Comparison of ENCODE assay signal across 19 mouse cellular contexts in the genomic region with DNA sequence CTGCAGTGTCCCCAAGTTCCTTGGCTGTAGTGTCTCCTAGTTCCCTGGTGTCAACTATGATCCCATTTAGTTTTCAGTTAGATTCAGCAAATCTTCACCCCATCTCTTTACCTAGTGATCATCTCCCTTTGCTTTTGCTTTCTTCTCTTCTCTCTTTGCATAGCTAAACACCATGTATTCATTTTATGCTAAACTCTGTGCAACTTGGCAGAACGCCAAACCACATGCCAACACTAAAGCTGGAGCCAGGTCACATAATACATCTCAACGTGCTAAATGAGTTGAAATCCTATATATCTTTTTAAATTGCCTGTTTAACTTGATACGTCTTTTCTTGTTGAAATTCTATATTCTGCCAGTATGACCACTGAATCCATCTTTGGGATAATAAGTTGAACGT.
DNase-seq lines count a peak whose midpoint lies in the region; ATAC-seq and TF ChIP-seq lines count a peak whose summit lies in the region.
"Had no signal": no experiment of that assay in that cellular context is flagged by ENCODE, and none has a peak within 500 bp of the region (broad histone marks: within the 10 kb centered on the region; RNA-seq: fewer than 3 reads in every experiment).

No protein-coding gene starts in this region.

- H3K9me3 ChIP-seq in forebrain, embryonic 12.5 days: no peaks in the 10 kb centered on the region
- H3K9me3 ChIP-seq in forebrain, embryonic 10.5 days: no peaks in the 10 kb centered on the region
- H3K9me3 ChIP-seq in midbrain, embryonic 15.5 days: no peaks in the 10 kb centered on the region
- H3K9me3 ChIP-seq in midbrain, embryonic 10.5 days (replicated peaks): no peaks in the 10 kb centered on the region
- H3K9me3 ChIP-seq: liver, embryonic 12.5 days had no signal

- TF ChIP-seq CTCF in kidney, adult 2 months (conservative IDR thresholded peaks at IDR 0.05; ENCODE audit: insufficient read depth, insufficient read length, low read depth, low read length): no peak

- H3K36me3 ChIP-seq in forebrain, embryonic 12.5 days (replicated peaks): no peaks in the 10 kb centered on the region
- no peaks in the 10 kb centered on the region for H3K36me3 ChIP-seq in forebrain, embryonic 10.5 days (replicated peaks)
- H3K36me3 ChIP-seq in midbrain, embryonic 15.5 days (replicated peaks): no peaks in the 10 kb centered on the region
- no peaks in the 10 kb centered on the region for H3K36me3 ChIP-seq in midbrain, embryonic 10.5 days
- no peaks in the 10 kb centered on the region for H3K36me3 ChIP-seq in kidney, adult 2 months (ENCODE audit: control insufficient read depth, insufficient read depth, low read length)
- H3K36me3 ChIP-seq: heart, embryonic 12.5 days; liver, embryonic 12.5 days had no signal

- no peak for DNase-seq in forebrain, embryonic 10.5 days (ENCODE audit: extremely low spot score, low spot score)
- no peak for DNase-seq in midbrain, embryonic 10.5 days (ENCODE audit: low spot score)
- DNase-seq in NIH3T3 (ENCODE audit: low read depth): peak; percentile 7
- DNase-seq in forelimb bud, embryonic 11.5 days (ENCODE audit: low read depth, low spot score): peak; percentile 35
- no peak for DNase-seq in adrenal gland, adult (ENCODE audit: inconsistent age in 2 of 2, low spot score in 1 of 2)
- DNase-seq in kidney, adult 2 months: no peak
- DNase-seq: adrenal gland, postnatal 36 days; cerebellum, adult 9-11 months; heart, postnatal 36 days; kidney, adult 9 months; kidney, postnatal 36 days; right cerebral cortex, adult 18-20 months; spleen, adult 18-20 months; thymus, adult 2 months had no signal

- WGBS in forebrain, embryonic 12.5 days: 53% methylated on average over 4 of the region's 4 CpGs
- WGBS in forebrain, embryonic 10.5 days: 85% methylated on average over 4 of the region's 4 CpGs
- WGBS in midbrain, embryonic 15.5 days: 52% methylated on average over 4 of the region's 4 CpGs
- 88% methylated on average over 4 of the region's 4 CpGs for WGBS in midbrain, embryonic 10.5 days
- 27% methylated on average over 4 of the region's 4 CpGs for WGBS in kidney, adult 2 months

- no peak overlapping the region for H3K4me2 ChIP-seq in forebrain, embryonic 12.5 days
- H3K4me2 ChIP-seq in midbrain, embryonic 15.5 days: no peak overlapping the region
- H3K4me2 ChIP-seq: heart, embryonic 12.5 days; liver, embryonic 12.5 days had no signal

- H3K27ac ChIP-seq in forebrain, embryonic 12.5 days: no peak overlapping the region; the same call in 1 of the 2 replicates
- no peak overlapping the region for H3K27ac ChIP-seq in forebrain, embryonic 10.5 days
- no peak overlapping the region for H3K27ac ChIP-seq in midbrain, embryonic 15.5 days
- no peak overlapping the region for H3K27ac ChIP-seq in midbrain, embryonic 10.5 days (replicated peaks)
- H3K27ac ChIP-seq in kidney, adult 2 months (ENCODE audit: insufficient read depth, low read depth, low read length): no peak overlapping the region
- H3K27ac ChIP-seq: liver, embryonic 12.5 days had no signal

- peaks cover 5% of the 10 kb centered on the region; the same call in 1 of the 2 replicates for H3K4me1 ChIP-seq in forebrain, embryonic 12.5 days
- no peaks in the 10 kb centered on the region for H3K4me1 ChIP-seq in forebrain, embryonic 10.5 days
- peaks cover 4% of the 10 kb centered on the region; the same call in 1 of the 2 replicates for H3K4me1 ChIP-seq in midbrain, embryonic 15.5 days
- H3K4me1 ChIP-seq in midbrain, embryonic 10.5 days: no peaks in the 10 kb centered on the region
- H3K4me1 ChIP-seq in kidney, adult 2 months (ENCODE audit: control insufficient read depth, insufficient read depth, low read length): no peaks in the 10 kb centered on the region
- H3K4me1 ChIP-seq: heart, embryonic 12.5 days; liver, embryonic 12.5 days had no signal

- ATAC-seq in forebrain, embryonic 12.5 days (ENCODE audit: low FRiP score): peak; percentile 73; the same call in 1 of the 2 replicates
- ATAC-seq in midbrain, embryonic 15.5 days (replicated peaks): 0 out of 2 replicates have a peak, but pooled peaks have one; percentile 45
- ATAC-seq: liver, embryonic 12.5 days had no signal

- H3K4me3 ChIP-seq in forebrain, embryonic 12.5 days (replicated peaks): no peak overlapping the region
- no peak overlapping the region for H3K4me3 ChIP-seq in forebrain, embryonic 10.5 days
- no peak overlapping the region for H3K4me3 ChIP-seq in midbrain, embryonic 15.5 days
- H3K4me3 ChIP-seq in midbrain, embryonic 10.5 days: no peak overlapping the region
- no peak overlapping the region for H3K4me3 ChIP-seq in kidney, adult 2 months (ENCODE audit: insufficient read depth, low read depth, low read length)
- H3K4me3 ChIP-seq: heart, embryonic 12.5 days; liver, embryonic 12.5 days; myocyte had no signal

- H3K9ac ChIP-seq in forebrain, embryonic 12.5 days: no peak overlapping the region
- no peak overlapping the region for H3K9ac ChIP-seq in midbrain, embryonic 15.5 days
- H3K9ac ChIP-seq: heart, embryonic 12.5 days; liver, embryonic 12.5 days had no signal

- no peak for TF ChIP-seq POLR2A in kidney, adult 2 months (IDR thresholded peaks at IDR 0.05; ENCODE audit: low read depth, low read length)

- H3K27me3 ChIP-seq in forebrain, embryonic 12.5 days: no peaks in the 10 kb centered on the region
- H3K27me3 ChIP-seq in forebrain, embryonic 10.5 days (ENCODE audit: poor library complexity, severe bottlenecking): no peaks in the 10 kb centered on the region
- H3K27me3 ChIP-seq in midbrain, embryonic 15.5 days (replicated peaks): no peaks in the 10 kb centered on the region
- no peaks in the 10 kb centered on the region for H3K27me3 ChIP-seq in midbrain, embryonic 10.5 days (ENCODE audit: low read depth, poor library complexity, severe bottlenecking)
- no peaks in the 10 kb centered on the region for H3K27me3 ChIP-seq in kidney, adult 2 months (replicated peaks; ENCODE audit: control insufficient read depth, insufficient read depth, low read length)
- H3K27me3 ChIP-seq: heart, embryonic 12.5 days; liver, embryonic 12.5 days had no signal

Comparison
In these comparisons a context has a peak if more than half of its experiments do, and no peak if none do; other contexts are left out.
1. DNase-seq: peak in NIH3T3 (single experiment) and forelimb bud, embryonic 11.5 days (single experiment); none in forebrain, embryonic 10.5 days (single experiment), midbrain, embryonic 10.5 days (single experiment), adrenal gland, adult (0 of 2) and kidney, adult 2 months (single experiment).